Mouse (Mus musculus) T-helper 17 cell (primary cell): ENCODE data around the gene Gm6205.
"Not testable (repeated sequence)": the region's sequence is repeated elsewhere in the genome, so short reads cannot be mapped to it uniquely, and the experiment has no call there.

ENCODE experiments used
- in situ Hi-C, 2 experiments: fragments of 300-600 bp; cut with MboI, MseI; formaldehyde crosslinking; loops; 1 replicate in 1 of 2; 2 replicates in 1 of 2; pipeline ENCODE4 v1.15.1; 2025; ENCODE audit warnings: high pct_unique_total_duplicates in 2 of 2

Gm6205 gene

GRCm38 (mm10) chr5:94648082-94648481 lies at the start of gene Gm6205:
TSS of gene Gm6205 (plus strand) at chr5:94648382.
- in situ Hi-C loops, result not testable (repeated sequence)

GRCm38 (mm10) chr5:94616242-94616641 lies 31.9 kb upstream of the Gm6205 start, which contains the start of gene Gm3147:
TSS of gene Gm3147 (minus strand) at chr5:94616342.
- in situ Hi-C loops, result not testable (repeated sequence)

- in situ Hi-C loops, result not testable (repeated sequence)
Measured at GRCm38 (mm10) chr5:94623679-94624078, 24.5 kb upstream of the Gm6205 start, which contains the start of gene Gm6509. TSS of gene Gm6509 (plus strand) at chr5:94623979.
